Mouse (Mus musculus) urinary bladder, postnatal 10 days (tissue): Measurements from ENCODE around the gene Cplx3.

Experiments
- DNase-seq: peaks from one replicate; pipeline ENCODE4 v3.0.0; 2022; ENCODE audit warnings: low spot score

Cplx3 gene

GRCm38 (mm10) chr9:57560263-57560662 lies 45.8 kb downstream of the Cplx3 start:
- no peak for DNase-seq

GRCm38 (mm10) chr9:57559568-57559967 lies 46.5 kb downstream of the Cplx3 start:
- no peak for DNase-seq

GRCm38 (mm10) chr9:57558625-57559024 lies 47.5 kb downstream of the Cplx3 start:
- no peak for DNase-seq

GRCm38 (mm10) chr9:57557215-57557614 lies 48.9 kb downstream of the Cplx3 start:
- no peak for DNase-seq

- no peak for DNase-seq
Measured at GRCm38 (mm10) chr9:57554753-57555152, 51.3 kb downstream of the Cplx3 start.

GRCm38 (mm10) chr9:57553119-57553518 lies 53.0 kb downstream of the Cplx3 start:
- no peak for DNase-seq

- DNase-seq, result no peak
Measured at GRCm38 (mm10) chr9:57552139-57552887, 53.8 kb downstream of the Cplx3 start, which contains the start of gene Mpi. TSS of gene Mpi (minus strand) at chr9:57552763.

- no peak for DNase-seq
Measured at GRCm38 (mm10) chr9:57550126-57550862, 55.8 kb downstream of the Cplx3 start.
